Mouse (Mus musculus): ENCODE results near the gene Klc3.

- no peak for TF ChIP-seq CTCF (IDR thresholded peaks at IDR 0.05; ENCODE audit: low read depth, low read length)
- TF ChIP-seq POLR2A (IDR thresholded peaks at IDR 0.05; ENCODE audit: borderline replicate concordance, low read depth, low read length) = no peak
These were observed 38.5 kb downstream of the Klc3 start for GRCm38 (mm10) chr7:19365376-19365775.
